Mouse (Mus musculus) hindbrain, embryonic 11.5 days (tissue): ENCODE data around the gene Sptb. TPM values are rescaled to one million over a fixed set of nuclear protein-coding genes. Genes with fewer than 3 reads are reported as not detected.

Experiments
- ATAC-seq: fragments of 200-750 bp; cut with Nextera tagmentation; 2 replicates; pipeline ENCODE4 v1.8.0; 2017; ENCODE audit warnings: mild to moderate bottlenecking, moderate TSS enrichment, moderate library complexity; ENCODE audit not compliant: low FRiP score
- DNase-seq: peaks from one replicate; pipeline ENCODE4 v3.0.0-alpha.2; 2015; ENCODE audit warnings: low spot score
- H3K27ac ChIP-seq: fragments of 300-500 bp; sonication (generic); 2 replicates; pipeline ENCODE4 v1.5.1; 2014; ENCODE audit warnings: mild to moderate bottlenecking, low read depth, low read length
- H3K27me3 ChIP-seq: fragments of 300-500 bp; sonication (generic); 2 replicates; pipeline ENCODE4 v1.6.1; 2014; ENCODE audit warnings: mild to moderate bottlenecking, low read length, moderate library complexity, mixed read lengths; ENCODE audit not compliant: control insufficient read depth, insufficient read depth
- H3K36me3 ChIP-seq: fragments of 300-500 bp; sonication (generic); 2 replicates; pipeline ENCODE4 v1.6.1; 2014; ENCODE audit warnings: mild to moderate bottlenecking, low read length, moderate library complexity, mixed read lengths; ENCODE audit not compliant: control insufficient read depth, insufficient read depth
- H3K4me1 ChIP-seq: fragments of 300-500 bp; sonication (generic); replicated peaks from 2 replicates; pipeline ENCODE4 v1.6.1; 2014; ENCODE audit warnings: low read length, mixed read lengths; ENCODE audit not compliant: control insufficient read depth, insufficient read depth
- H3K4me2 ChIP-seq: fragments of 300-500 bp; sonication (generic); replicated peaks from 2 replicates; pipeline ENCODE4 v1.6.1; 2014; ENCODE audit warnings: mild to moderate bottlenecking, low read depth, low read length
- H3K4me3 ChIP-seq: fragments of 300-500 bp; sonication (generic); 2 replicates; pipeline ENCODE4 v1.5.1; 2014; ENCODE audit warnings: low read depth, low read length
- H3K9ac ChIP-seq: fragments of 300-500 bp; sonication (generic); 2 replicates; pipeline ENCODE4 v1.6.1; 2014; ENCODE audit warnings: low read depth, low read length
- H3K9me3 ChIP-seq: fragments of 300-500 bp; sonication (generic); 2 replicates; pipeline ENCODE4 v1.6.1; 2016; ENCODE audit warnings: low read length; ENCODE audit not compliant: control insufficient read depth
- WGBS: fragments of 180-500 bp; shearing (Covaris S2); extraction: QIAGEN DNeasy Blood & Tissue Kit; methylation state at CpG from one replicate; pipeline ENCODE4 v1.1.7; 2014; 5-methylcytosine and 5-hydroxymethylcytosine counted together
- polyA plus RNA-seq: library from polyadenylated mRNA; unstranded; fragments of >200 nt; fragmentation: Nextera tagmentation; extraction: Ambion mirVana; gene quantifications from 2 replicates; pipeline ENCODE4 v1.2.1, GENCODE M21; 2014

Gene Sptb
- polyA plus RNA-seq, 1 experiment from 2014 or later: 3.6 TPM

DNA sequence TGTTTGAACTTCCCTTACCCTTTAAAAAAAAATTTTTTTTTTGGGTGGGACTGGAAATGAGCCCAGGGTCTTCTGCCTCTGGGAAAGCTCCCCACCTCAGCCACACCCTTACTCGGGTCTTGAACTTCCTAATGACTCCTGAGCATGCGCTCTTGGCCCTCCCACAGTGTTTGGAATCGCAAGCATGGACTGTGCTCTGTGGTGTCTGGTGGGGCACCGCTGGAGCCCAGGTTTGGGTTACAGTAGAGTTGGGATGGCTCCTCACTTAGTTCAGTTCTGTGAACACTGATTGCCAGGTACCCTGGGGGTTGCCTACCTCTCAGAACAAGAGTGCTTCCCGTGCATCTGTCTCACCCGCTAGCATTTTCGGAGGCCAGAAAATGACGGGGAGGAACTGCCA is 168.9 kb downstream of the Sptb start:
- no peaks in the 10 kb centered on the region for H3K27me3 ChIP-seq
- ATAC-seq (no peak), DNase-seq (no peak)
- H3K9ac ChIP-seq: no peak overlapping the region
- H3K4me1 ChIP-seq: no peaks in the 10 kb centered on the region
- H3K4me3 ChIP-seq: no peak overlapping the region
- H3K9me3 ChIP-seq: no peaks in the 10 kb centered on the region
- no peak overlapping the region for H3K27ac ChIP-seq
- WGBS: 38% methylated on average over 8 of the region's 8 CpGs
- H3K36me3 ChIP-seq: no peaks in the 10 kb centered on the region
- no peak overlapping the region for H3K4me2 ChIP-seq

GRCm38 (mm10) chr12:76540701-76541221 is 169.6 kb downstream of the Sptb start:
- no peaks in the 10 kb centered on the region for H3K4me1 ChIP-seq
- ATAC-seq (no peak), DNase-seq (no peak)
- H3K27ac ChIP-seq: no peak overlapping the region
- no peaks in the 10 kb centered on the region for H3K9me3 ChIP-seq
- H3K36me3 ChIP-seq: no peaks in the 10 kb centered on the region
- H3K9ac ChIP-seq: no peak overlapping the region
- 83% methylated on average over 10 of the region's 10 CpGs for WGBS
- no peak overlapping the region for H3K4me2 ChIP-seq
- peaks cover 5% of the 10 kb centered on the region for H3K27me3 ChIP-seq
- no peak overlapping the region for H3K4me3 ChIP-seq

- Histone ChIP-seq H3K9me3 (no peaks in the 10 kb centered on the region), H3K27me3 (peaks cover 10% of the 10 kb centered on the region), H3K36me3 (no peaks in the 10 kb centered on the region), H3K4me2 (no peak overlapping the region), H3K4me3 (no peak overlapping the region), H3K9ac (no peak overlapping the region), H3K4me1 (no peaks in the 10 kb centered on the region), H3K27ac (no peak overlapping the region)
- 88% methylated on average over 3 of the region's 3 CpGs for WGBS
- ATAC-seq (no peak), DNase-seq (no peak)
Observed at GRCm38 (mm10) chr12:76540169-76540568, 170.2 kb downstream of the Sptb start.

DNA sequence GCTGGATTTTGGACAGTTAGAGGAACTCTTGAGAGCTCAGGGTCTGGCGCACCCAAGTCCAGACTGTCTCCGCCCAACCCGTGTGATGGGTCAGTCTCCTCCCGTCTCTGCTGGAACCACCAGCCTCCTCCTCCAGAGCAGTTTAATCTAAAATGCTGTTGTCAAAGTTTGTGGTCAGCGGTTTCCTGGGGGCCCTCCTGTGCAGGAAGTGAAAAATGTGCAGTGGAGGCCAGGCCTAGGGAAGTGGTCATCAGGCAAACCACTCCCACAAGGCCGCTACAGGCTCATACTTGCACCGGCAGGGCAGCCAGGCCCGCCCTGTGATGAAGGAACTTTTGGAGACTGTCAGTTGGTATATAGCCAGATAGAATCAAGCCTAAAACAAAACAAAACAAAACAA is 172.9 kb downstream of the Sptb start:
- Histone ChIP-seq H3K4me2 (no peak overlapping the region), H3K4me3 (no peak overlapping the region), H3K4me1 (peaks cover 4% of the 10 kb centered on the region), H3K27me3 (peaks cover 32% of the 10 kb centered on the region), H3K9ac (no peak overlapping the region), H3K9me3 (no peaks in the 10 kb centered on the region), H3K27ac (no peak overlapping the region), H3K36me3 (no peaks in the 10 kb centered on the region)
- WGBS: 91% methylated on average over 8 of the region's 8 CpGs
- DNase-seq: no peak
- ATAC-seq: no peak

GRCm38 (mm10) chr12:76536591-76537153 is 173.7 kb downstream of the Sptb start:
- Histone ChIP-seq H3K4me3 (no peak overlapping the region), H3K36me3 (no peaks in the 10 kb centered on the region), H3K9ac (no peak overlapping the region), H3K9me3 (no peaks in the 10 kb centered on the region), H3K4me1 (peaks cover 4% of the 10 kb centered on the region), H3K27me3 (peaks cover 39% of the 10 kb centered on the region), H3K27ac (no peak overlapping the region), H3K4me2 (no peak overlapping the region)
- 81% methylated on average over 8 of the region's 8 CpGs for WGBS
- no peak for ATAC-seq
- DNase-seq: no peak

GRCm38 (mm10) chr12:76535471-76535900 is 174.9 kb downstream of the Sptb start:
- Histone ChIP-seq H3K27me3 (peaks cover 50% of the 10 kb centered on the region), H3K27ac (no peak overlapping the region), H3K9ac (no peak overlapping the region), H3K36me3 (no peaks in the 10 kb centered on the region), H3K4me3 (no peak overlapping the region), H3K4me1 (peaks cover 4% of the 10 kb centered on the region), H3K4me2 (no peak overlapping the region), H3K9me3 (no peaks in the 10 kb centered on the region)
- no peak for ATAC-seq
- 42% methylated on average over 9 of the region's 9 CpGs for WGBS
- no peak for DNase-seq

- H3K27me3 ChIP-seq: peaks cover 50% of the 10 kb centered on the region
- no peaks in the 10 kb centered on the region for H3K36me3 ChIP-seq
- 35% methylated on average over 9 of the region's 9 CpGs for WGBS
- H3K4me2 ChIP-seq: peak overlapping the region; percentile 96
- H3K9ac ChIP-seq: no peak overlapping the region
- no peak overlapping the region for H3K4me3 ChIP-seq
- ATAC-seq (no peak), DNase-seq (peak; percentile 43)
- no peak overlapping the region for H3K27ac ChIP-seq
- H3K4me1 ChIP-seq: peaks cover 4% of the 10 kb centered on the region
- H3K9me3 ChIP-seq: no peaks in the 10 kb centered on the region
Observed at GRCm38 (mm10) chr12:76534641-76535283, 175.6 kb downstream of the Sptb start.

- Histone ChIP-seq H3K4me1 (peaks cover 4% of the 10 kb centered on the region), H3K4me3 (peak overlapping the region; percentile 55), H3K27me3 (peaks cover 50% of the 10 kb centered on the region), H3K9ac (no peak overlapping the region), H3K9me3 (no peaks in the 10 kb centered on the region), H3K36me3 (no peaks in the 10 kb centered on the region), H3K27ac (no peak overlapping the region), H3K4me2 (peak overlapping the region; percentile 96)
- DNase-seq (no peak), ATAC-seq (0 out of 2 replicates have a peak, but pooled peaks have one; percentile 10)
- under 1% methylated on average over 11 of the region's 11 CpGs for WGBS
Observed at GRCm38 (mm10) chr12:76534233-76534632, 176.1 kb downstream of the Sptb start.
